Mouse (Mus musculus) embryonic fibroblast, embryonic 13.5 days (primary cell): Measurements from ENCODE around the gene Vamp4.
"Not testable (repeated sequence)": the region's sequence is repeated elsewhere in the genome, so short reads cannot be mapped to it uniquely, and the experiment has no call there.

Experiments used
- CTCF ChIP-seq: IDR thresholded peaks from 2 replicates; pipeline ENCODE4 v1.5.1; 2011; ENCODE audit warnings: mild to moderate bottlenecking, control low read depth, low read length, moderate library complexity, borderline replicate concordance; ENCODE audit not compliant: insufficient read depth
- POLR2A ChIP-seq: IDR thresholded peaks from 2 replicates; pipeline ENCODE4 v1.6.1; 2011; ENCODE audit warnings: low read depth, mild to moderate bottlenecking, control low read depth, low read length, moderate library complexity

- TF ChIP-seq POLR2A, CTCF: not testable (repeated sequence)
Observed at GRCm38 (mm10) chr1:162628326-162628725, 58.0 kb downstream of the Vamp4 start.
